ENCODE assay signal across 31 mouse cellular contexts in the genomic region with DNA sequence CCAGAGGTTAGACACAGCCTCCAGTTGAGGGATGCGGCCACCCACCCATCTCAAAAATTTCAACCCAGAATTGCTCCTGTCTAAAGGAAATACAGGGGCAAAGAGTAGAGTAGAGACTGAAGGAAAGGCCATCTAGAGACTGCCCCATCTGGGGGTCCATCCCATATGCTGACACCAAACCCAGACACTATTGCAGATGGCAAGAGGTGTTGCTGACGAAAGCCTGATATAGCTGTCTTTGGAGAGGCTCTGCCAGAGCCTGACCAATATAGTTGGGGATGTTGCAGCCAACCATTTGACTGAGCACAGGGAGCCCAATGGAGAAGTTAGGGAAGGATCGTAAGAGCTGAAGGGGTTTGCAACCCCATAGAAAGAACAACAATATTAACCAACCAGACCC.
"Had no signal": no experiment of that assay in that cellular context is flagged by ENCODE, and none has a peak within 500 bp of the region (broad histone marks: within the 10 kb centered on the region; RNA-seq: fewer than 3 reads in every experiment).

No protein-coding gene starts in this region.

- H3K36me3 ChIP-seq: limb, embryonic 10.5 days; limb, embryonic 12.5 days; limb, embryonic 13.5 days; limb, embryonic 15.5 days; liver, embryonic 12.5 days; liver, embryonic 13.5 days; liver, embryonic 15.5 days; lung, embryonic 15.5 days; midbrain, embryonic 10.5 days; midbrain, embryonic 12.5 days; midbrain, embryonic 13.5 days; midbrain, embryonic 15.5 days; neural tube, embryonic 12.5 days had no signal

- H3K27me3 ChIP-seq: limb, embryonic 12.5 days; limb, embryonic 13.5 days; limb, embryonic 15.5 days; liver, embryonic 12.5 days; liver, embryonic 13.5 days; liver, embryonic 15.5 days; lung, embryonic 15.5 days; megakaryocyte, embryonic 14.5 days; midbrain, embryonic 12.5 days; midbrain, embryonic 13.5 days; midbrain, embryonic 15.5 days; neural tube, embryonic 12.5 days had no signal

- H3K4me3 ChIP-seq: left cerebral cortex, adult 2 months; limb, embryonic 10.5 days; limb, embryonic 12.5 days; limb, embryonic 13.5 days; limb, embryonic 15.5 days; liver, embryonic 12.5 days; liver, embryonic 13.5 days; liver, embryonic 15.5 days; lung, embryonic 15.5 days; megakaryocyte, embryonic 14.5 days; midbrain, embryonic 10.5 days; midbrain, embryonic 12.5 days; midbrain, embryonic 13.5 days; midbrain, embryonic 15.5 days; myocyte; neural tube, embryonic 12.5 days had no signal

- ATAC-seq: liver, embryonic 12.5 days; liver, postnatal 0 days; lung, postnatal 0 days; midbrain, embryonic 13.5 days; midbrain, embryonic 15.5 days; midbrain, embryonic 16.5 days had no signal

- H3K4me2 ChIP-seq: limb, embryonic 12.5 days; limb, embryonic 13.5 days; limb, embryonic 15.5 days; liver, embryonic 11.5 days; liver, embryonic 12.5 days; liver, embryonic 13.5 days; liver, embryonic 15.5 days; lung, embryonic 15.5 days; midbrain, embryonic 11.5 days; midbrain, embryonic 12.5 days; midbrain, embryonic 13.5 days; midbrain, embryonic 15.5 days; neural tube, embryonic 12.5 days had no signal

- H3K9me3 ChIP-seq: limb, embryonic 10.5 days; limb, embryonic 12.5 days; limb, embryonic 13.5 days; limb, embryonic 15.5 days; liver, embryonic 12.5 days; liver, embryonic 13.5 days; liver, embryonic 15.5 days; lung, embryonic 15.5 days; megakaryocyte, embryonic 14.5 days; midbrain, embryonic 10.5 days; midbrain, embryonic 12.5 days; midbrain, embryonic 13.5 days; midbrain, embryonic 15.5 days; neural tube, embryonic 12.5 days had no signal

- DNase-seq: left cerebral cortex, postnatal 4 days; liver; liver, embryonic 13.5 days; liver, postnatal 0 days; lung, adult 18-20 months; lung, adult 2 months; lung, postnatal 10 days; lung, postnatal 14 days; lung, postnatal 4 days; midbrain, embryonic 14.5 days had no signal

- H3K4me1 ChIP-seq: limb, embryonic 10.5 days; limb, embryonic 12.5 days; limb, embryonic 13.5 days; limb, embryonic 15.5 days; liver, embryonic 12.5 days; liver, embryonic 13.5 days; liver, embryonic 15.5 days; lung, embryonic 15.5 days; megakaryocyte, embryonic 14.5 days; midbrain, embryonic 10.5 days; midbrain, embryonic 12.5 days; midbrain, embryonic 13.5 days; midbrain, embryonic 15.5 days; neural tube, embryonic 12.5 days had no signal

- H3K9ac ChIP-seq: limb, embryonic 12.5 days; limb, embryonic 13.5 days; limb, embryonic 15.5 days; liver, embryonic 12.5 days; liver, embryonic 13.5 days; liver, embryonic 14.5 days; liver, embryonic 15.5 days; liver, postnatal 0 days; lung, embryonic 15.5 days; midbrain, embryonic 12.5 days; midbrain, embryonic 13.5 days; midbrain, embryonic 15.5 days; neural tube, embryonic 12.5 days had no signal

- H3K27ac ChIP-seq: left cerebral cortex, adult 2 months; limb, embryonic 10.5 days; limb, embryonic 12.5 days; limb, embryonic 13.5 days; limb, embryonic 15.5 days; liver, embryonic 12.5 days; liver, embryonic 13.5 days; liver, embryonic 14.5 days; liver, embryonic 15.5 days; lung, embryonic 15.5 days; macrophage; midbrain, embryonic 10.5 days; midbrain, embryonic 12.5 days; midbrain, embryonic 13.5 days; midbrain, embryonic 15.5 days; neural tube, embryonic 12.5 days had no signal
